Mouse (Mus musculus) layer of hippocampus, postnatal 36 days (tissue): ENCODE measurements around the gene Polr1a. TPM values are rescaled to one million over a fixed set of nuclear protein-coding genes. Genes with fewer than 3 reads are reported as not detected.
A peak's percentile ranks its signal among the peaks of the same experiment; 100 is the strongest.

ENCODE experiments used
- DNase-seq, 2 experiments: peaks; one replicate each; pipeline ENCODE4 v3.0.0; 2022
- total RNA-seq, 2 experiments: library from RNA; stranded (reverse); gene quantifications; 2 replicates each; pipeline ENCODE4 v1.2.3; 2021

The Polr1a gene
- total RNA-seq, 2 experiments from 2014 or later, result 31.0 to 33.2 TPM

DNA sequence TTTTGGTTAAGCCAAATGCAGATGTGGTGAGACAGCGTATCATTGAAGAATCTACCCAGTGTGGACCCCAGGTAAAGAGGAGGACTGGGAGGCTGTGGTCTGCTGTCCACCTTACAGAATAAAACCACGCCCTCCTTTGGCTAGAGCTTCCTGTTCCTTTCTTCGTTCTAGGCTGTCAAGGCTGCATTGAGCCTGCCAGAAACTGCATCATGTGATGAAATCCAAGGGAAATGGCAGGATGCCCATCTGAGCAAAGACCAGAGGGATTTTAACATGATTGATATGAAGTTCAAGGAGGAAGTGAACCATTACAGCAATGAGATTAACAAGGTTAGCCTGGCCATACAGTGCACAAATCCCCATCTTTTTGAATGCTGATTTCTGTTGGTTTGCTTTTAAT, 41.7 kb downstream of the Polr1a start:
- DNase-seq, result no peak

DNA sequence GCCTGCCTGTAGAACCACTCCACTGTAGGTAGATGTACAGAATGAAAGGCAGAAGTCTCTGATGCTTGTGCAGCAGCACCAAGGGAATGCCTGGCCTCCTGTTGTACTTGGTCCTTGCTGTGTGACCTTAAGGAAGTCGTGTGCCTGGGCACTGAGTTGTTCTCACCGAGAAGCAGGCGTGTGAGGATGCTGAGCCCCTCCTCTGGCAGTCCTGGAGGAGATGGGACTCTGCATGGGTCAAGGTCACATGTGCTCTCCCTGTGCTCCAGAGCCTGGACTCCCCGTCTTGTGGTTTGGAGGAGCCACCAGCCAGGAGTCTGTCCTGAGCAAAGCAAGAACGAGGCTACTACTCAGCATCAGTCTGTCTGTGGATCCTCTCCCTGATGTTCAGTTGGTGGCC, 42.3 kb downstream of the Polr1a start:
- DNase-seq, result no peak

- no peak for DNase-seq
Observed at GRCm38 (mm10) chr6:71962119-71962518, 53.3 kb downstream of the Polr1a start.

- no peak for DNase-seq
Observed at GRCm38 (mm10) chr6:71962706-71963105, 53.9 kb downstream of the Polr1a start.

- no peak for DNase-seq
Observed at GRCm38 (mm10) chr6:71963561-71963960, 54.7 kb downstream of the Polr1a start.

- DNase-seq, result no peak
Observed at GRCm38 (mm10) chr6:71966683-71967303, 57.9 kb downstream of the Polr1a start.

DNA sequence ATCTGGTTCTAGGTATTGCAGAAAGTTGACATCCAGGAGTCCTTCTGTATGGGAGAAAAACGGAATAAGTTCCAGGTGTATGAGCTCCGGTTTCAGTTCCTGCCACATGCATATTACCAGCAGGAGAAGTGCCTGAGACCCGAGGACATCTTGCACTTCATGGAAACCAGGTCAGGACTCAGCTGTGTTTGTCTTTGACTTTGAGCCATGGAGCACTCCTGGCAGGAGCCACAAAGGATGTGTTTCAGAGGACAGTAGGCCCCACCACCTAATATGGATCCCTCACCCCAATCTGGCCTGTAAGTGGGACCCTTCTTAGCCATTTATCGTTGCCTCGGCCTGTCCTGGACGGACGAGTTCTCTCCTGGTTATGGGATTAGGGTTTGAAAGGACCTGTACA, 59.0 kb downstream of the Polr1a start:
- DNase-seq, result no peak

DNA sequence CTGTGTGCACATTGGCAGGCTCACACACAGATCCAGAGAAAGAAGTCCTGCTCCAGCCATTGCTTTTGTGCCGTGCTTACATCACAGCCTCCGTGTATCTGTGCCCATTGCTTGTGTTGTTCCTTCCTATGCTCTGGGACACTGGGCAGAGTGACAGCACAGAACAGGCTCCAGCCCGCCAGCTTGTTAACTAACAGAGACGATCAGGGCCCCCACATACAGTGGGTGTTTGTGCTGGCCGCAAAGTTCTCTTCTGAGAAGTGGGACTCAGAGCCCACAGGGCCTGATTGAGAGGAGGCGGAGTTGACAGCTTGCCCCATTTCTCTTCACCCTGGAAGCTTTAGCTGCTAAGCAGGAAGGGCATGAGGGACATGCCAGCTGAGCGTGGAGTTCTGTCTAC, 60.6 kb downstream of the Polr1a start:
- DNase-seq, result peak; percentile 60 to 71

DNA sequence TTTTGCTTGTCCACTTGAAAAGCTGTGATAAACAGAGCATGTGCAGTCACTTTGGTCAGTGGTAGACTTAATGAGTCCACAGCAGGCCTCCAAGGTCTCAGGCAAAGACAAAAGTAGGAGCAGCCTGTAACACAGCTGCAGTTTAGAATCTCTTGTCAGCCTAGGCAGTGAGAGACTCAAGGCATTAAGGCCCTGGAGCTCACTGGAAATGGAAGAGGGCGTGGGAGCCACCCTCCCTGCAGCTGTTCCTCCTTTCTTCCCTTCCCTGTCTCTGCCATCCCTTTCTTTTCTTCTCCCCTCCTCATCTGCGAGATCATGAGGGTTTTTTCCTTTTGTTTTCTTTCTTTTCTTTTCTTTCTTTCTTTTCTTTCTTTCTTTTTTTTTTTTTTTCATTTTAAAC, 61.3 kb downstream of the Polr1a start:
- no peak for DNase-seq

DNA sequence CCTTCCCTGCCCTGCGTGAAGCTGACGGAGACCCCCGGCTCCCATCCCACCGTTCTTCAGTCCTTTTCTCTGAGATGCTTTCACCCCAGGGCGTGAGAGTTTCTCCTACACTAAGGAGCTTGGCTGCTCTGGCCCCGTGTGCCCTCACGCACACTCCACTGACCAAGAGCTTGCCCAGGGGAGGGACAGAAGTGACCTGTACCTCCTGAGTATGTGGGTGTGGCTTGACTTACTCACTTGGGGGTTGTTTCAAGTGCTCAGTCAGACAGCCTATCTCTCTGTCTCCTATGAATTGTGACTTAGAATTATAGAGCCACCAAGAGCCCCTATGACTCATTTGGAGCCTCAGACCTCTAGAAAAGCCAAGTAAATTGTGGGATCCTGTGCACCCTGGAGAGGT, 67.7 kb downstream of the Polr1a start:
- no peak for DNase-seq

GRCm38 (mm10) chr6:71980165-71980564, 71.3 kb downstream of the Polr1a start:
- DNase-seq, result no peak

DNA sequence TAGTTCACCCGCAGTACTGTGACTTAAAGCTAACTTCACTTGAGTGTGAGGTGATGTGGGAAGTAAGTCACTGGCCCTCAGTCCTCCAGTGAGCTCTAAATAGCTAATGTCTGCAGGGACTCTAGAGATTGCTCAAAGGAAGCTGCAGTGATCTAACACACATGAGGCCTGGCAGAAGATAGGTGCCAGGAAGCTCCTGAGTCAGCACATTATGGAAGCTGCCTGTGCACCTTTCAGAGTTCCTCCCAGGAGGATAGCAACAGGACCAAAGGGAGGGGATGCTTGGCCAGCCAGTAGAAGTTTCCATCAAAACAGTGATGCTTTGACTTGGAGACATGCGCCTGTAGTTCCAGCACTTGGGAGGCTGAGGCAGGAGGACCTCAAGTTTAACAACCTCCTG, 71.7 kb downstream of the Polr1a start:
- DNase-seq, result no peak

- no peak for DNase-seq
Observed at GRCm38 (mm10) chr6:71981450-71981849, 72.6 kb downstream of the Polr1a start.

DNA sequence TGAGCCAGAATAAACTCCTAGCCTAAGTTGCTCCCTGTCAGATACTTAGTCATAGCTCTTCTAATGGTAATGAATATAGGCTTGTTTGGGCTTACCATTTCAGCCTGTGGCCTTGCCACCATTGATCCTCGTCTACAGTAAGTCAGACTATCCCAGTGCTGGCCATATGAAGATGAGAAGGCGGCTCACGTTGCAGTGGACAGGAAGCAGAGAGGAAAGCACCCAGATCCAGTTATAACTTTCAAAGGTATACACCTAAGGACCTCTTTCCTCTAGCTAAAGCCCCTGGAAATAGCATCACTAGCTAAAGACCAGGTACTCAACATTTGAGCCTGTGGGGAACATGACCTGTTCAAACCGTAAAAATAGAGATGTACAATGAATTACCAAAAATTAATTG, 77.1 kb downstream of the Polr1a start:
- DNase-seq, result no peak

- DNase-seq, result no peak
Observed at GRCm38 (mm10) chr6:71987546-71988248, 78.8 kb downstream of the Polr1a start.

DNA sequence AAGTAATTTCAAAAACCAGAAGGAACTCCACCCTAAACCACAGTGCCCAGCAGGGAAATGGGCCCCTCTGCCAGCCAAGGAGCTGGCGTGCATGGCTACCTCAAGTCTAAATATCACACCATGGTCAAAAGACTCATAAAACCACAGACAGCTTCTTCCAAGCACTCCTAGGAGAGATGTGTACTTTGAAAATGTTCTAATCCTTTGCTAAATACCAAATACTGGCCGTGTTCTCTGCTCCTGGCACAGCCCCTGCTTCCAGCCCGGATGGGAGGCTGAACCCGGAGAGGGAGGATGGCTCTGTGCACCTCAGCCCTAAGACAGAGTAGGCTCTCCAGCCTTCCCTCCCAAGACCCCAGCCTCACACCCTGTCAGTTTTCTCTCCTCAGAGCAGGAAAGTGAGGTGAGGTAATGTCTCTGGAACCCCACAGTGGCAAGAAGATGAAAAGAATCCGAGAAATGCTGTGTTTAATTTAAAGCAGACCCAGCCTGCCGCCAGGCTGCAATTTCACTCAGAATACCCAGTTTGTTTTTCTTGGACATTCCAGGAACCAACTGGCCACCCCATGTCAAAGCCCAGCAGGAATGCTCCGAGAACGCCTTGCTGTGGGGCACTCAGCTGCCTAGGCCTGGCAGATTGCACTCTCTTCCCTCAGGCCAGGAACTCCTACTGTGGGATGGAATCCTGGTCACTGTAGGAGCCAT, 80.9 kb downstream of the Polr1a start:
- no peak for DNase-seq

- no peak for DNase-seq
Observed at GRCm38 (mm10) chr6:71990371-71990837, 81.6 kb downstream of the Polr1a start.

DNA sequence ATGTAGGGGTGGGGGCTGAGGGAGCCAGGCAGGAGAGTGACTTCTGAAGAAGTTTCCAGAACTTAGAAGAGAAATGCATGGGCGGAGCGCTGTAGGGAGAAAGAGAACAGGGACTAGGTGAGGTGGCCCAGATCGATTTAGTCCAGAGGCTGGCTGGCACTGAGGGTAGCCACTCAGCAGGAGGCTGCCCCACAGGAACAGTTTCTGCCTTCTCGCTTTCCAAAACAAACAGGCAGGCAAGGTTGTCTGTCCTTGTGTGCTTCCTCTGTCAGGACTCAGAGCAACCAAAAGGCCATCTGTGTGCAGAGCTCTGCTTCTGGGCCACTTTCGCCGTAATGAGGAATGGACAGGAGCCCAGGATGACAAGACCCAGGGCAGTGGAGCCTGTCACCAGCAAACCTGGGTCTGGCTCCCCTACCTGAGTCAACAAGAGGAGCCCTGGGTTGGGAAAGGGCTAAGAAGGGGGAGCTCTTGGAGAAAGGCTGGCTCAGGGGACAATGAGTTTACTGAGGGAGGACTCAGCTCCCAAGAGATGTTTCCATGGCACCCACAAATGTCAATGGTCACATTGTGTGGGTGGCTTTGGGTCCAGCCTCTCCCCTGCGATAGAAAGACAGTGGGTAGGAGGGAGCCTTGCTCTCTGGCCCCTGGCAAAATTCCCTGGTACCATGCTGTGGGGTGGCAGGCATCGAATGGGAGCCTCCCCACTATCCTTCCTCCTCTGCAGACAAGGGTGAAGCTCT, 82.5 kb downstream of the Polr1a start:
- DNase-seq, result peak in 1 of 2 experiments; percentile 40

DNA sequence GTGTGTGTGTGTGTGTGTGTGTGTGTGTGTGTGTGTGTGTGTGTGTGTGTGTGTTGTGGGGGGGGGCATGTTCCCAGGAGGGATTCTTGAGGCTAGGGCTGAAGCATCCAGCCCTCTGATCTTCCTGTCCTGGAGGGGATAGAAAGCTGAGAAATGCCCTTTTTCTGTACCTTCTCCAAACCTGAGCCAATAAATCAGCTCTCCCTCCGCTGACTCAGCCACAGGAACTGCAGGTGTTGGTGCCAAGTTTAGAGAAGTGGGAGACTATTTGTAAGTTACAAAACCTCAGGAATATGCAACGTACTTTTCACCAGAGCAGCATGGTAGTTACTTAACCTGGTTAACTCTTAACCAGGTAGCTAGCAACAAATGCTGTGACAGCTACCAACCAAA, 83.1 kb downstream of the Polr1a start:
- DNase-seq, result no peak

DNA sequence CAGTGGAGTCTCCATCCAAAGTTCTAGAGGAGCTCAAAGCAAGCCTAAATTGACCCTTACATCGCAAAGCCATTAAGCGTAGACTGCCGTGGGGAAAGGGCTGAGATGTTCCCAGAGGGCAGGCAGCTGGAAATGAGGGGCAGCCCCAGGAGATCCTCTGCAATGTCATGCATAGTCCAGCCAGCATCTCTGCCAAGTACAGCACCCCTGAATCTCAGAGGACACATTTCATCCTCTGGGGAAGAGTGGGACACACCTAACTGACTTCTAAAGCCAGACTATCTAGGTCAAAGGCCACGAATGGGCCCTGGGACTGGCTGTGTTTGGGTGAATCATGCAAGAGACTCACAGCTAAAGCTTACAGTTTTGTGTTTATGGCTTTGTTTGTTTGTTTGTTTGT, 85.2 kb downstream of the Polr1a start:
- no peak for DNase-seq

DNA sequence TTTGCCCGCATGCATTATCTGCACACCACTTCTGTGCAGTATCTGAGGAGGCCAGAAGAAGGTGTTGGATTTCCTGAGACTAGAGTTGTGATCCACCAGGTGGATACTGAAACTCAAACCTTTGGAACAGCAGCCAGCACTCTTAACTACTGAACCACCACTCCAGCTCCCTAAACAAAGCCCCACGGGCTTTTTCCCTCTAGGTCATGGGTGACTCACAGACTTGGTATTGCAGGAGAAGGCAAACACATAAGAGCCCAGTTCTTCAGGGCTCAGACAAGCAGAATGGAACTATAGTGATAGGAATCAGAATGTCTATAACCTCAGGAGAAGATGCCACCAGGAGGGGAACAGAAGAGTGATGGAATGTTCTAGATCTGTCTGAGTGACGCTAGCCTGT, 86.2 kb downstream of the Polr1a start:
- no peak for DNase-seq

- DNase-seq, result no peak
Observed at GRCm38 (mm10) chr6:71997215-71997614, 88.4 kb downstream of the Polr1a start.

- no peak for DNase-seq
Observed at GRCm38 (mm10) chr6:71999917-72000512, 91.2 kb downstream of the Polr1a start.
